Mouse (Mus musculus) cerebellum, postnatal 4 days (tissue): ENCODE measurements around the gene Psma7.

Source experiments
- DNase-seq, 2 experiments: peaks; one replicate each; pipeline ENCODE4 v3.0.0; 2022; ENCODE audit warnings: low spot score in 2 of 2, mixed read lengths in 1 of 2

The Psma7 gene

GRCm38 (mm10) chr2:180042858-180043515 lies 754 bp upstream of the Psma7 start:
- peak; percentile 53 to 70 for DNase-seq

GRCm38 (mm10) chr2:180041577-180042255 lies 517 bp downstream of the Psma7 start:
- peak in 1 of 2 experiments; percentile 51 for DNase-seq

GRCm38 (mm10) chr2:180040406-180040805 lies 1.8 kb downstream of the Psma7 start:
- DNase-seq, result no peak

- DNase-seq, result no peak
Observed at GRCm38 (mm10) chr2:180034753-180035152, 7.5 kb downstream of the Psma7 start.

GRCm38 (mm10) chr2:180033956-180034355 lies 8.3 kb downstream of the Psma7 start:
- DNase-seq, result no peak

- no peak for DNase-seq
Observed at GRCm38 (mm10) chr2:180032925-180033324, 9.3 kb downstream of the Psma7 start.

GRCm38 (mm10) chr2:180031270-180031669 lies 11.0 kb downstream of the Psma7 start:
- DNase-seq, result no peak

- no peak for DNase-seq
Observed at GRCm38 (mm10) chr2:180027768-180028167, 14.5 kb downstream of the Psma7 start.

GRCm38 (mm10) chr2:180025861-180026200 lies 16.4 kb downstream of the Psma7 start:
- DNase-seq, result no peak

GRCm38 (mm10) chr2:180025135-180025860 lies 16.9 kb downstream of the Psma7 start:
- DNase-seq, result peak in 1 of 2 experiments; percentile 50

- peak; percentile 99 for DNase-seq
Observed at GRCm38 (mm10) chr2:180024401-180025098, 17.7 kb downstream of the Psma7 start, which contains the start of gene Lsm14b. Lsm14b (plus strand) TSS chr2:180024987.

GRCm38 (mm10) chr2:180022751-180023150 lies 19.5 kb downstream of the Psma7 start:
- no peak for DNase-seq

GRCm38 (mm10) chr2:180020919-180021318 lies 21.3 kb downstream of the Psma7 start:
- DNase-seq, result no peak

- no peak for DNase-seq
Observed at GRCm38 (mm10) chr2:180020091-180020661, 22.1 kb downstream of the Psma7 start.

GRCm38 (mm10) chr2:180018573-180018972 lies 23.7 kb downstream of the Psma7 start:
- no peak for DNase-seq

GRCm38 (mm10) chr2:180017632-180018031 lies 24.6 kb downstream of the Psma7 start:
- DNase-seq, result no peak

GRCm38 (mm10) chr2:180013686-180014085 lies 28.5 kb downstream of the Psma7 start:
- DNase-seq, result no peak

- no peak for DNase-seq
Observed at GRCm38 (mm10) chr2:180011370-180011769, 30.9 kb downstream of the Psma7 start.

- no peak for DNase-seq
Observed at GRCm38 (mm10) chr2:180010686-180011085, 31.5 kb downstream of the Psma7 start.

GRCm38 (mm10) chr2:180006352-180007017 lies 35.7 kb downstream of the Psma7 start:
- no peak for DNase-seq
